Mouse (Mus musculus) liver, embryonic 15.5 days (tissue): Measurements from ENCODE around the gene Tecpr1. TPM values are rescaled to one million over a fixed set of nuclear protein-coding genes. Genes with fewer than 3 reads are reported as not detected.

Experiments used
- ATAC-seq: fragments of 200-750 bp; cut with Nextera tagmentation; 2 replicates; pipeline ENCODE4 v1.8.0; 2017; ENCODE audit warnings: moderate number of reproducible peaks, mild to moderate bottlenecking, moderate library complexity; ENCODE audit not compliant: insufficient read depth
- H3K27ac ChIP-seq: fragments of 300-500 bp; sonication (generic); replicated peaks from 2 replicates; pipeline ENCODE4 v1.5.1; 2015; ENCODE audit warnings: mild to moderate bottlenecking, inconsistent platforms
- H3K27me3 ChIP-seq: fragments of 300-500 bp; sonication (generic); 2 replicates; pipeline ENCODE4 v1.6.1; 2015; ENCODE audit warnings: mild to moderate bottlenecking, inconsistent platforms
- H3K36me3 ChIP-seq: fragments of 300-500 bp; sonication (generic); replicated peaks from 2 replicates; pipeline ENCODE4 v1.6.1; 2015; ENCODE audit warnings: moderate library complexity, mild to moderate bottlenecking, inconsistent platforms
- H3K4me1 ChIP-seq: fragments of 300-500 bp; sonication (generic); replicated peaks from 2 replicates; pipeline ENCODE4 v1.6.1; 2015; ENCODE audit warnings: inconsistent platforms
- H3K4me2 ChIP-seq: fragments of 300-500 bp; sonication (generic); 2 replicates; pipeline ENCODE4 v1.6.1; 2015; ENCODE audit warnings: moderate library complexity, mild to moderate bottlenecking, inconsistent platforms
- H3K4me3 ChIP-seq: fragments of 300-500 bp; sonication (generic); replicated peaks from 2 replicates; pipeline ENCODE4 v1.5.1; 2015; ENCODE audit warnings: mild to moderate bottlenecking, inconsistent platforms
- H3K9ac ChIP-seq: fragments of 300-500 bp; sonication (generic); 2 replicates; pipeline ENCODE4 v1.6.1; 2015; ENCODE audit warnings: moderate library complexity, mild to moderate bottlenecking, inconsistent platforms
- H3K9me3 ChIP-seq: fragments of 300-500 bp; sonication (generic); replicated peaks from 2 replicates; pipeline ENCODE4 v1.6.1; 2016; ENCODE audit warnings: inconsistent platforms
- WGBS: fragments of 180-500 bp; shearing (Covaris S2); methylation state at CpG from one replicate; pipeline ENCODE4 v1.1.7; 2015; ENCODE audit warnings: mixed read lengths; ENCODE audit not compliant: insufficient replicate concordance; 5-methylcytosine and 5-hydroxymethylcytosine counted together
- polyA plus RNA-seq: library from polyadenylated mRNA; unstranded; fragments of >200 nt; fragmentation: Nextera tagmentation; extraction: Ambion mirVana; gene quantifications from 2 replicates; pipeline ENCODE4 v1.2.1, GENCODE M21; 2015

Gene Tecpr1
- polyA plus RNA-seq, 1 experiment from 2014 or later: 3.1 TPM

- Histone ChIP-seq H3K9me3 (0 out of 2 replicates have a peak, but pooled peaks cover 3% of the 10 kb centered on the region), H3K9ac (no peak overlapping the region), H3K4me1 (no peaks in the 10 kb centered on the region), H3K4me2 (no peak overlapping the region), H3K27ac (no peak overlapping the region), H3K27me3 (no peaks in the 10 kb centered on the region), H3K36me3 (peaks cover 17% of the 10 kb centered on the region), H3K4me3 (no peak overlapping the region)
- WGBS: 43% methylated on average over 11 of the region's 11 CpGs
- ATAC-seq: no peak
These were observed 15.9 kb downstream of the Tecpr1 start for GRCm38 (mm10) chr5:144207478-144207877.

DNA sequence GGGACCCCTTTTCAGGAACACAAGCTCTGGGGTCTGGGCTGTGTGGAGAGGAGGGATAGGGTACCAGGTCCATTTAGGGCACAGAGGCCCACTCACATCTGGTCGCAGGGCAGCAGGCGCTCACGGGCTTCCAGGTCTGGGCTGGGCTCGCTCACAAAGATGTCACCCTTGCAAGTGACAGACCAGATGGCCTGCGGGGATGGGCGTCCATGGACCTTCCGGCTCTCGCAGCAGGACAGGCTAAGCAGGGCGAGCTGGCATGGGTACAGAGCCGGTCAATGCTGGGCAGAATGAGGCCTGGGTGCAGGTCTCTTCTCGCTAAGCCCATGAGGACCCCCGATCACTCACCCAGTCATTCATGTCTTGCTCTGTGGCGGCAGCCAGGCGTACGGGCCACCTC lies 17.3 kb downstream of the Tecpr1 start:
- Histone ChIP-seq H3K4me1 (no peaks in the 10 kb centered on the region), H3K27me3 (no peaks in the 10 kb centered on the region), H3K4me2 (no peak overlapping the region), H3K4me3 (no peak overlapping the region), H3K9ac (no peak overlapping the region), H3K9me3 (0 out of 2 replicates have a peak, but pooled peaks cover 7% of the 10 kb centered on the region), H3K36me3 (peaks cover 16% of the 10 kb centered on the region), H3K27ac (no peak overlapping the region)
- whole genome bisulfite sequencing: 79% methylated on average over 15 of the region's 15 CpGs
- no peak for ATAC-seq

- Histone ChIP-seq H3K27me3 (no peaks in the 10 kb centered on the region), H3K4me2 (no peak overlapping the region), H3K36me3 (peaks cover 15% of the 10 kb centered on the region), H3K27ac (no peak overlapping the region), H3K9ac (no peak overlapping the region), H3K4me3 (no peak overlapping the region), H3K9me3 (0 out of 2 replicates have a peak, but pooled peaks cover 7% of the 10 kb centered on the region), H3K4me1 (0 out of 2 replicates have a peak, but pooled peaks cover under 1% of the 10 kb centered on the region)
- no peak for ATAC-seq
- 80% methylated on average over 10 of the region's 10 CpGs for WGBS
These were observed 18.5 kb downstream of the Tecpr1 start for GRCm38 (mm10) chr5:144204911-144205310.

GRCm38 (mm10) chr5:144204303-144204702 lies 19.1 kb downstream of the Tecpr1 start:
- Histone ChIP-seq H3K9me3 (0 out of 2 replicates have a peak, but pooled peaks cover 7% of the 10 kb centered on the region), H3K9ac (no peak overlapping the region), H3K4me3 (no peak overlapping the region), H3K36me3 (peaks cover 12% of the 10 kb centered on the region), H3K4me2 (no peak overlapping the region), H3K4me1 (peaks cover 6% of the 10 kb centered on the region), H3K27me3 (no peaks in the 10 kb centered on the region), H3K27ac (no peak overlapping the region)
- 81% methylated on average over 12 of the region's 12 CpGs for WGBS
- no peak for ATAC-seq

- Histone ChIP-seq H3K4me1 (peaks cover 6% of the 10 kb centered on the region), H3K4me3 (no peak overlapping the region), H3K9ac (no peak overlapping the region), H3K36me3 (peaks cover 12% of the 10 kb centered on the region), H3K27me3 (no peaks in the 10 kb centered on the region), H3K9me3 (0 out of 2 replicates have a peak, but pooled peaks cover 7% of the 10 kb centered on the region), H3K4me2 (no peak overlapping the region), H3K27ac (no peak overlapping the region)
- WGBS: 72% methylated on average over 10 of the region's 10 CpGs
- no peak for ATAC-seq
These were observed 19.9 kb downstream of the Tecpr1 start for GRCm38 (mm10) chr5:144203398-144203959.

- no peak for ATAC-seq
- Histone ChIP-seq H3K36me3 (peaks cover 12% of the 10 kb centered on the region), H3K4me3 (no peak overlapping the region), H3K9me3 (0 out of 2 replicates have a peak, but pooled peaks cover 7% of the 10 kb centered on the region), H3K27me3 (no peaks in the 10 kb centered on the region), H3K4me2 (no peak overlapping the region), H3K27ac (no peak overlapping the region), H3K4me1 (peaks cover 6% of the 10 kb centered on the region), H3K9ac (no peak overlapping the region)
- WGBS: 83% methylated on average over 6 of the region's 6 CpGs
These were observed 21.0 kb downstream of the Tecpr1 start for GRCm38 (mm10) chr5:144202430-144202829.

DNA sequence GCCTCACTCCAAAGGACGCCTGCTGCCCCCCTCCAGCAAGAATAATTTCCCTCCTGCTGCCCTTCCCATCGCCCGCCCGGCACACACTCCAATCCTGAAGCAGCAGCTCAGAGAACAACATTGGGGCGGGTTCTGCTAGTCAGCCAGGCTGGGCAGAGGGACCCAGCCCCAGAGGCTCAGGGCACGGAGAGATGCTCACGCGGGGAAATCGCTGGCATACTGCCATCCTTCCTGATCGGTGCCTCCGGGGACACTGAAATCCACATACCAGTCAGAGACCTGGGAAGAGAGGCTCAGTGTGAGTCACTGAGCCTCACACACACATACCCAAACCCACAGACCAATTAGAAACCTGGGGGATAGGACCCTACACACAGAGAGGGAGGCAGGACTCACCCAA lies 22.8 kb downstream of the Tecpr1 start:
- WGBS: 75% methylated on average over 11 of the region's 11 CpGs
- Histone ChIP-seq H3K4me3 (no peak overlapping the region), H3K4me2 (no peak overlapping the region), H3K9me3 (0 out of 2 replicates have a peak, but pooled peaks cover 7% of the 10 kb centered on the region), H3K27me3 (no peaks in the 10 kb centered on the region), H3K36me3 (peaks cover 12% of the 10 kb centered on the region), H3K4me1 (peaks cover 6% of the 10 kb centered on the region), H3K9ac (no peak overlapping the region), H3K27ac (no peak overlapping the region)
- no peak for ATAC-seq

DNA sequence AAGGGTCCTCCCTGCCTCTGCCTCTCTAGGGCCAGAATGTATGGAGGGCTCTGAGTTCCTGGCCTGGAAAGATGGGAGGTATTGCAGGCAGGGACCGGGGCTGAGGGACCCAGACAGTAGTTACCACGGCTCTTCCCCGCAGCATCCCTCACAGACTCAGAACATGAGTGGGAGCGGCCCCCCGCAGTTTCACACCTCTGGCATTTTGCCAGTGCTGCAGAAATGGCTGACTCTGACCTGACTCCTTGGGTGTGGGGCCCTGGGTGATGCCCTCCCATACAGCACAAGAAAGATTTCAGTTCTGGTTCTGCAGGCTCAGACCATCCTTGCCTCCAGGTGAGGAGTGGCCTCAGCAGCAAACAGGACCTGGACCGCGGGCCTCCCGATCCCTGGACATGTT lies 27.8 kb downstream of the Tecpr1 start:
- Histone ChIP-seq H3K27ac (no peak overlapping the region), H3K27me3 (no peaks in the 10 kb centered on the region), H3K4me3 (no peak overlapping the region), H3K9me3 (no peaks in the 10 kb centered on the region), H3K36me3 (no peaks in the 10 kb centered on the region), H3K4me1 (peaks cover 11% of the 10 kb centered on the region), H3K4me2 (no peak overlapping the region), H3K9ac (no peak overlapping the region)
- ATAC-seq: no peak
- 74% methylated on average over 8 of the region's 8 CpGs for WGBS

- no peak overlapping the region for H3K4me2 ChIP-seq
- no peak overlapping the region for H3K27ac ChIP-seq
- H3K27me3 ChIP-seq: no peaks in the 10 kb centered on the region
- no peak overlapping the region for H3K4me3 ChIP-seq
- WGBS: 67% methylated on average over 7 of the region's 7 CpGs
- H3K4me1 ChIP-seq: peaks cover 18% of the 10 kb centered on the region
- no peaks in the 10 kb centered on the region for H3K9me3 ChIP-seq
- ATAC-seq: no peak
- no peak overlapping the region for H3K9ac ChIP-seq
- no peaks in the 10 kb centered on the region for H3K36me3 ChIP-seq
These were observed 29.0 kb downstream of the Tecpr1 start for GRCm38 (mm10) chr5:144194416-144194815.

GRCm38 (mm10) chr5:144192673-144193072 lies 30.7 kb downstream of the Tecpr1 start:
- no peak overlapping the region for H3K27ac ChIP-seq
- no peaks in the 10 kb centered on the region for H3K27me3 ChIP-seq
- WGBS: 41% methylated on average over 6 of the region's 6 CpGs
- no peak overlapping the region for H3K4me3 ChIP-seq
- no peak overlapping the region for H3K4me2 ChIP-seq
- no peak overlapping the region for H3K9ac ChIP-seq
- no peaks in the 10 kb centered on the region for H3K9me3 ChIP-seq
- no peaks in the 10 kb centered on the region for H3K36me3 ChIP-seq
- no peak for ATAC-seq
- peaks cover 20% of the 10 kb centered on the region for H3K4me1 ChIP-seq

- Histone ChIP-seq H3K9ac (no peak overlapping the region), H3K9me3 (no peaks in the 10 kb centered on the region), H3K4me3 (peak overlapping the region; percentile 45; the same call in 1 of the 2 replicates), H3K27ac (no peak overlapping the region), H3K27me3 (no peaks in the 10 kb centered on the region), H3K36me3 (0 out of 2 replicates have a peak, but pooled peaks cover 4% of the 10 kb centered on the region), H3K4me1 (peaks cover 20% of the 10 kb centered on the region), H3K4me2 (peak overlapping the region; percentile 63)
- 73% methylated on average over 23 of the region's 23 CpGs for WGBS
- ATAC-seq: no peak
These were observed 32.4 kb downstream of the Tecpr1 start for GRCm38 (mm10) chr5:144191026-144191425.
